20 mouse cellular contexts compared by ENCODE assay signal in the genomic region with DNA sequence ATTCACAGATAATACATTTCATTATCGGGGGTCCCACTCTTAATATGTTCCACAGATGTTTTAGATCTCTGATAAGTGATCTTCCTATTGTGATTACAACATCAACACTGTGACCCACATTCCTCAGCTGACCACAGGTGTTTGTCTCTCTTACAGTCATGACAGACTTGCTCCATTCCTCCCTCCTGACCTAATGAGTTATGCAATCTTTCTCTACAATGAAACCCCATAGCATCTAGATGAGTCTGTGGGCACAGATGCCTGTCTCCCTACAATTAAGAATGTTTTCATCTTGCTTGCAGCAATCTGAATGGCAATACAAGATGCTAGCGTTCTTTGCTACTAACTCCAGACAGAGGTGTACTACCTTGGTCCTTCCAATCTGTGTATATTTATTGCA. TPM values are rescaled to one million over a fixed set of nuclear protein-coding genes. Genes with fewer than 3 reads are reported as not detected.
"Had no signal": no experiment of that assay in that cellular context is flagged by ENCODE, and none has a peak within 500 bp of the region (broad histone marks: within the 10 kb centered on the region; RNA-seq: fewer than 3 reads in every experiment).

No protein-coding gene starts in this region.

- H3K4me1 ChIP-seq: liver, embryonic 15.5 days; midbrain, embryonic 12.5 days had no signal

- ATAC-seq: intestine, embryonic 15.5 days; midbrain, embryonic 16.5 days had no signal

- H3K27ac ChIP-seq: intestine, embryonic 15.5 days; kidney, embryonic 15.5 days; limb, embryonic 13.5 days; liver, embryonic 15.5 days; midbrain, embryonic 12.5 days; stomach, postnatal 0 days had no signal

- DNase-seq: kidney, adult 18-20 months; kidney, postnatal 36 days; layer of hippocampus, adult 9-11 months; layer of hippocampus, postnatal 36 days; lung, embryonic 14.5 days; lung, postnatal 10 days; lung, postnatal 4 days; right cerebral cortex, postnatal 14 days had no signal

- H3K4me2 ChIP-seq: intestine, embryonic 15.5 days; kidney, embryonic 15.5 days; limb, embryonic 13.5 days; liver, embryonic 11.5 days; liver, embryonic 15.5 days; lung, embryonic 14.5 days; midbrain, embryonic 12.5 days had no signal

- H3K9ac ChIP-seq: intestine, embryonic 15.5 days; kidney, embryonic 15.5 days; limb, embryonic 13.5 days; liver, embryonic 15.5 days; lung, embryonic 14.5 days; midbrain, embryonic 12.5 days had no signal

- H3K36me3 ChIP-seq: intestine, embryonic 15.5 days; kidney, embryonic 15.5 days; limb, embryonic 13.5 days; liver, embryonic 15.5 days; midbrain, embryonic 12.5 days had no signal

- H3K4me3 ChIP-seq: intestine, embryonic 15.5 days; kidney, embryonic 15.5 days; limb, embryonic 13.5 days; liver, embryonic 15.5 days; midbrain, embryonic 12.5 days had no signal

- H3K27me3 ChIP-seq: intestine, embryonic 15.5 days had no signal

- H3K9me3 ChIP-seq: intestine, embryonic 15.5 days; kidney, embryonic 15.5 days; limb, embryonic 13.5 days; liver, embryonic 15.5 days; midbrain, embryonic 12.5 days had no signal

RNA-seq across cellular contexts. Expression of gene Xkrx, which starts 1.4 kb away (rescaled TPM):
- total RNA-seq: megakaryocyte-erythroid progenitor cell, adult 5-6 weeks had no signal
- polyA plus RNA-seq: liver, embryonic 11.5 days; liver, embryonic 15.5 days had no signal

RNA-seq across cellular contexts. Expression of gene Arl13a, which starts 26.9 kb away (rescaled TPM):
- total RNA-seq: layer of hippocampus, adult 18-20 months; layer of hippocampus, postnatal 36 days; left cerebral cortex, postnatal 36 days; megakaryocyte-erythroid progenitor cell, adult 5-6 weeks had no signal
- polyA plus RNA-seq: intestine, embryonic 15.5 days; kidney, embryonic 15.5 days; limb, embryonic 13.5 days; liver, embryonic 11.5 days; liver, embryonic 15.5 days; lung, embryonic 14.5 days; midbrain, embryonic 12.5 days; midbrain, embryonic 16.5 days; neural tube, embryonic 14.5 days; stomach, postnatal 0 days had no signal
